Mouse (Mus musculus) spleen, postnatal 36 days (tissue): ENCODE measurements around the gene Galns.
A peak's percentile ranks its signal among the peaks of the same experiment; 100 is the strongest.
"Not testable (repeated sequence)": the region's sequence is repeated elsewhere in the genome, so short reads cannot be mapped to it uniquely, and the experiment has no call there.

Experiments
- DNase-seq, 2 experiments: peaks; one replicate each; pipeline ENCODE4 v3.0.0; 2022; ENCODE audit warnings: low spot score in 2 of 2, mixed read lengths in 1 of 2

Galns gene

GRCm38 (mm10) chr8:122635878-122636802 is 24.9 kb upstream of the Galns start:
- DNase-seq = peak in 1 of 2 experiments; percentile 42

GRCm38 (mm10) chr8:122633205-122633604 is 21.9 kb upstream of the Galns start:
- no peak for DNase-seq

GRCm38 (mm10) chr8:122632134-122632533 is 20.9 kb upstream of the Galns start:
- DNase-seq = not testable (repeated sequence)

GRCm38 (mm10) chr8:122630696-122631095 is 19.4 kb upstream of the Galns start:
- no peak for DNase-seq

- no peak for DNase-seq
Observed at GRCm38 (mm10) chr8:122629388-122629787, 18.1 kb upstream of the Galns start.

- no peak for DNase-seq
Observed at GRCm38 (mm10) chr8:122626896-122627295, 15.6 kb upstream of the Galns start.

DNA sequence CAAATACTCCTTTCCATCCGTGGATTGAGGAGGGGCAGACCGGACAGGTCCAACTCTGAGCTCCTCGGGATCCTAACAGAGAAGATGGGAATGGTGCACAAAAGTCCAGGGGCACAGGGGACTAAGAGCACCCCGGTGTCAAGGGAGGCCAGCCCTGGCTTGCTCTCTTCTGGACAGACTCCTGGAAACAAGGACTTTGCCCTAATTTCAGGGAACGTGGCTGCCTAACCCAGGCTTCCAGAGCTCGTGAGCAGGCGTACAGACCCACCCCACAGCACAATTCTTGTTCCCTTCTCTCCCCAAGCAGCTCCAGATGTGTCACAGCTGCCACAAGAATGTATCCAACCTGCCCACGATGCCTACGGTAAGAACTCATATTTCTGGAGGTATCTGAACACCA is 14.5 kb upstream of the Galns start:
- DNase-seq = no peak

GRCm38 (mm10) chr8:122624653-122625052 is 13.4 kb upstream of the Galns start:
- DNase-seq = no peak

DNA sequence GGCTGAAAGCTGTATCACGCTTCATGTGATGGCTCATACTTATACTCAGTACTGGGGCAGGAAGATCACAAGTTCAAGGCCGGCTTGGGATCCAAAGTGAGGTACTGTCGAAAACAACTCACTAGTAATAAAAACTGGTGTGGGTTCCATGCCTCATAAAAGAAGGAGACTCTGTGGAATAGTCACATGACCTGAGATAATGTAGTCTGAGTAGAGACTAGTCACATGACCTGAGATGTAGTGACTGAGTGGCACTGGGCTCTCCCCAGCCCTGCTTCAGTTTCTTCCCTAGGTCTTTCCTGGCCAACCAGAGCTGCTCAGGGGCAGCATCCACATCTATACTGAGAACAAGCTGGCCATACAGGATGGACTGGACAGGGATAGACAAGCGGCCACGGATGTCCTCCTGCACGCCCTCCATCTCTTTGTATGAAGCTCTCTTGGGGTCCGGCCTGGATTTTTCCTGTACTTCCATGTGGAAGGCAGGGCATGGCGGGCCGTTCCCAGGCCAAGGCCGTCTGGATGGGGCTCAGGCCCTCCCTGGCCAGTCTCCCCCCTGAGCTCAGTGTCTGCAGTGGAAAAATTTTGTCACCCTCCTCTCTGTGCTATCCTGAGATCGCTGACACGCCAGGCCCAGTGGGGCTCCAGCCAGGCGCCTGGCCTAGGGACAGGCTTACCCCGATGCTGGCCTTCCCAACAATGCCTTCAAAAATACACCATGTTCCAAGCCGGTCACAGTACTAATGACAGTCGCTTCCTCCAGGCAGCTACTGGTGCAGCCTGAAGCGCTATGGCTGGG is 12.8 kb upstream of the Galns start:
- no peak for DNase-seq

GRCm38 (mm10) chr8:122622727-122623126 is 11.5 kb upstream of the Galns start, which contains the start of gene Pabpn1l:
TSS of gene Pabpn1l (minus strand) at chr8:122622739.
- no peak for DNase-seq

- DNase-seq = no peak
Observed at GRCm38 (mm10) chr8:122620446-122620845, 9.2 kb upstream of the Galns start.

GRCm38 (mm10) chr8:122618660-122619378 is 7.6 kb upstream of the Galns start:
- DNase-seq = peak; percentile 28 to 56

DNA sequence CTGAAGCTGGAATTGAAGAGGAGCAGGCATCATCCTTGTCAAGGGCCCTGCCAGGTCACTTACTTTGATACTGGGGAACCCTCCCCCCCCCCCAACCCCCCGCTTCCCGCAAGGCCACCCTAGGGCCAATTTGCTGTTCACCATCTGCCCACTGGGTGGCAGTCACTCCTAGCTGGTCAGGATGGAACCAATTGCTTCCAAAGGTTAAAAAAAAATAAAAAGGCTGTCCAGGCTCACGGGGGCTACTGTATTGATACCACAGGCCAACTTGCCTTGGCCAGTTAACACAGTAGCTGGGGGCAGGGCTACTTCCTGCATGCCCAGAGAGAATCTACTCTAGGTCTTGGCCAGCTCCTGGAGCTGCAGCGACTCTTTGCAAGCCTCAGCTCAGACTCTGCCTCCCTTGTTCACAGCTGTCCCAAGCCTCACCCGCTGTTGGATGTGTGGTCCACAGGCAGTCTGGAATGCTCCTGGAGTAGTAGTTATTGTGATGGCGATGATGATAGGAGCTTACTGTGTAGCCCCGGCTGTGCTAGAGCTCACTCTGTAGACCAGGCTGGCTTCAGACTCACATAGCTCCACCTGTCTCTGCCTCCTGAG is 6.8 kb upstream of the Galns start:
- DNase-seq = peak; percentile 71 to 77

DNA sequence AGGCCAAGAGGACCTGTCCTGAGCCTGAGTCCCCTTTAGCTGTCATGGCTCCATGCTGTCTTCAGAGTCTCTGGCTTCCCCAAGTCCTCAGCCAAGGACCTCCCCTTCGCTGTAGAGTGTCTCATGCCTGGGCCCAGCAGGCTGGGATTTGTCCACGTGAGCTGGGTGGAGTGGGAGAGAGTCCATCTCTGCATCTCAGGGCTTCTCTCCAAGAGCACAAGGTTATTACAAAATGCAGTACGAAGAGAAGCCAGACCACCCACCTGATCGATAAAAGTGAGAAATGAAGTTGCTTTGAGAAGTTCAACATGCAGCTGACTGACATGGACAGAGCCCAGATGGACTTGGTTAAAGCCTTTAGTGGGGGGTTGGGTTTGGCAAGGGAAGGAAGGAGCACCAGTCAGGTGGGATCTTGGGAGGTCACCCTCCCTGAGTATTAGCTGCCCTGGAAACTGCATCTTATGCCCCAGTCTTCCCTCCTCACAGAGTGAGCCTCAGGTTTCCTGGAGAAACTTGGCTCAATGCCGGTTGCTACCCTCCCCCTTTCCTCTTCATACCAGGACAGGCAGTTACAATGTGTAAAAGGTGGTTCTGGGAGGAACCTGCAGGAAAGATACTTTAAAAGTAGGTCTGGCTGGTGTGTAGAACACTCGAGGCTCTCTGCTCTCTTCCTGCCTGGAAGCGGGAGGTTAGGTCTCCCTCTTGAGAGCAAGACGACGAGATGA is 5.1 kb upstream of the Galns start:
- no peak for DNase-seq

GRCm38 (mm10) chr8:122610612-122611277 is 518 bp downstream of the Galns start:
- DNase-seq = peak; percentile 73 to 76

DNA sequence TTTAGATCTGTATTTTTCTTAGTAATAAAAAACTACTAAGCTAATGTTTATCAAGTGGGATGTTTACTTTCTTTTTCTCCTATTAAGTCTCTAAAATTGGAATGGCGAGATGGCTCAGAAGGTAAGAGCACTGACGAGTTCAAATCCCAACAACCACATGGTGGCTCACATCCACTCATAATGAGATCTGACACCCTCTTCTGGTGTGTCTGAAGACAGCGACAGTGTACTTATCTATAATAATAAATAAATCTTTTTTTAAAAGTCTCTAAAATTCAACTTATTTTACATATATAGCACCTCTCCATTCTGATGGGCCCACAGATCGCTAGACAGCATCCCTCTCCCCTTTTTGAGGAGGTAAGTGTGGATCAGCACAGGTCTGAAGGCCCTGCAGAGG is 1.1 kb downstream of the Galns start:
- no peak for DNase-seq

DNA sequence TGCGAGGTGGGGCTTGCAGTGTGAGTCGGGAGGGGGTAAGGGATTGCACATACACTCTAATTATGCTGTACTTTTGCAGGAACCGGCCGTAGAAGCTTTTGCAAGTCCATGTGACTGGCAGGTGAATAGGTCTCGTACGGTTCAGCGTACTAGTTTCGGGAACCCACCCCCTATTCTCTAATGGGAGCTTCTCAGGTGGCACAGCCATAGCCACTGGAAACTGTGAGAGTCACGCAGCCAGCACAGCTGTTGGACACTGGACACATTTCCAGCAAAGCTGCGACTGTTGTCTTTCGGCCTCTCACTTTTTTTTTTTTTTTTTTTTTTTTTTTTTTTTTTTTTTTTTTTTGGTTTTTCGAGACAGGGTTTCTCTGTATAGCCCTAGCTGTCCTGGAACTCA is 4.5 kb downstream of the Galns start:
- no peak for DNase-seq

DNA sequence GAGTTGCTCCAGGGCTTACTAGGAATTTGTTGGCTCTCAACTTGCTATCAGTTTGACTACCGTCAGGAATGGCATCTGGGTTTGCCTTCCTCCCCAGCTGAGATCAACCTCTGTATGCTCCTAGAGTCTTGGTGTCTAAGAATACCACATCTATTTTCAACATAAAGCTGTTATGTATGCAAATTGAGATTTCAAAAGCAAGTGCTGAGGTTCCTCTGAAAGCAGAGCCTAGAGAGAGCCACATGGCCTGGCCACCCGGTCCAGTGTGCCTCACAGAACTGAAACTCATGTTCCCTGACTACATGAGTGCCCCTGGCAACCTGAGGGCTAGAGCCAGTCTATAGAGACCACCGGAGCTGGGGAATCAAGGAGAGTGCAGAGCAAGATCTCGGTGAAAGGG is 5.9 kb downstream of the Galns start:
- peak; percentile 50 to 61 for DNase-seq

DNA sequence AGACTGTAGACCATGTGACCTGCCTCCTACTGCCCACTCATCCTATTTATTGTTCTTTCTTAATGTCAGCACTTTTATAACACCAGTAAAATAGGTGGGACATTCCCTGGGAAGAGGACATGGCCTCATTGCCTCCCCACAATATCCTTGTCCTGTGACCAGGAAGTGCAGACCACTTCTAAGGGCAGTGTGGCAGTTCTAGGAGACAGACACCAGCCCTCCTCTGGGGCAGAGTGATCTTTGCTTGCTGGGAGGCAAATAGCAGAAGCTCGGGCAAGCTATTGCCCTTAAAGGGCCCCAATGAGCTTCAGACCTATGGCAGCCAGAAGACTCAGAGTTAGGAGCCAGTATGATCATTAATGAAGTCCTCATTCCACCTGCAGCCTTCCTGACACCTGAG is 6.6 kb downstream of the Galns start:
- no peak for DNase-seq

DNA sequence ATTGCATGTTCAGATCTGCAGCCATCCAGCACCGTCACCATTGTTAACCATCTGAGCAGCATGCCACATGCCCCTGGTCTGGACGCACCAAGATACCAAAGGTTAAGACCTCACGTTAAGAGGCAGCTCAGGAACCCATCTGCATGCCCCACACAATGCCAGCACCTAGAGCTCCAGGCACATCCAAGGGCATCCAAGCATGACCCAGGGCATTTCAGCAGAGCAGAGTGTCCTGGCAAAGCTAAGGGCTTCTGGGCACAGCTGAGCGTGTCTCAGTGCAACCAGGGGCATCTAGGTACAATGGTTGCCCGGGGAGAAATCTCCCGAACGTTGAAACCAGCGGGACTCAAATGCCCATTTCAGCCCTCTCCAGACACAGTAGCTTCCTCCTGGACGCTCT is 10.6 kb downstream of the Galns start:
- DNase-seq = no peak
